In genomic region chr3:52519910-52520608, GRCm38 (mm10) we compare ENCODE assay signal across 11 mouse cellular contexts.
DNase-seq lines count a peak whose midpoint lies in the region; ATAC-seq lines count a peak whose summit lies in the region.
"Had no signal": no experiment of that assay in that cellular context is flagged by ENCODE, and none has a peak within 500 bp of the region (broad histone marks: within the 10 kb centered on the region; RNA-seq: fewer than 3 reads in every experiment).

No protein-coding gene starts in this region.

- peaks cover 9% of the 10 kb centered on the region for H3K4me1 ChIP-seq in heart, embryonic 15.5 days (replicated peaks)
- H3K4me1 ChIP-seq: neural tube, embryonic 13.5 days had no signal

- DNase-seq in heart, adult 11 months = peak; percentile 90
- DNase-seq in heart, adult 18-20 months = no peak
- peak; percentile 27 to 33 for DNase-seq in right cerebral cortex, adult 2 months (ENCODE audit: low spot score in 2 of 2)
- DNase-seq in right cerebral cortex, adult 18-20 months = no peak
- DNase-seq in naive thymus-derived CD4-positive, alpha-beta T cell, adult 2 months (ENCODE audit: low read depth) = peak; percentile 20
- no peak for DNase-seq in spleen, adult 12 weeks (ENCODE audit: low spot score)

- H3K4me3 ChIP-seq in heart, embryonic 15.5 days = no peak overlapping the region
- H3K4me3 ChIP-seq: hindbrain, embryonic 15.5 days; neural tube, embryonic 13.5 days had no signal

- H3K36me3 ChIP-seq in heart, embryonic 15.5 days = no peaks in the 10 kb centered on the region
- H3K36me3 ChIP-seq: hindbrain, embryonic 15.5 days; neural tube, embryonic 13.5 days had no signal

- no peaks in the 10 kb centered on the region for H3K9me3 ChIP-seq in heart, embryonic 15.5 days (replicated peaks)
- H3K9me3 ChIP-seq: hindbrain, embryonic 15.5 days; neural tube, embryonic 13.5 days had no signal

- H3K27ac ChIP-seq in heart, embryonic 15.5 days = no peak overlapping the region
- H3K27ac ChIP-seq: hindbrain, embryonic 15.5 days; neural tube, embryonic 13.5 days had no signal

- H3K9ac ChIP-seq in heart, embryonic 15.5 days = no peak overlapping the region; the same call in 1 of the 2 replicates
- H3K9ac ChIP-seq: hindbrain, embryonic 15.5 days; neural tube, embryonic 13.5 days had no signal

- ATAC-seq in heart, embryonic 15.5 days (replicated peaks; ENCODE audit: insufficient number of reproducible peaks, insufficient read depth, low FRiP score, low read depth) = no peak
- no peak for ATAC-seq in granulocyte monocyte progenitor cell, adult 5-6 weeks (replicated peaks; ENCODE audit: poor library complexity, severe bottlenecking)
- ATAC-seq: lung, postnatal 0 days had no signal

- H3K4me2 ChIP-seq in heart, embryonic 15.5 days = peak overlapping the region; percentile 50
- H3K4me2 ChIP-seq: hindbrain, embryonic 15.5 days; neural tube, embryonic 13.5 days had no signal

- 43% methylated on average over 22 of the region's 22 CpGs for WGBS in heart, embryonic 15.5 days

- H3K27me3 ChIP-seq in heart, embryonic 15.5 days = no peaks in the 10 kb centered on the region
- H3K27me3 ChIP-seq: hindbrain, embryonic 15.5 days; neural tube, embryonic 13.5 days had no signal

Comparison
In these comparisons a context has a peak if more than half of its experiments do, and no peak if none do; other contexts are left out.
1. DNase-seq: peak in heart, adult 11 months (single experiment), right cerebral cortex, adult 2 months (2 of 2) and naive thymus-derived CD4-positive, alpha-beta T cell, adult 2 months (single experiment); none in heart, adult 18-20 months (0 of 2), right cerebral cortex, adult 18-20 months (single experiment) and spleen, adult 12 weeks (single experiment).